Mouse (Mus musculus): ENCODE results near the gene Pon2. TPM values are rescaled to one million over a fixed set of nuclear protein-coding genes. Genes with fewer than 3 reads are reported as not detected.

Pon2 gene
- 24.5 and 27.0 TPM in 2 replicates for polyA plus RNA-seq (2012; ENCODE audit: low replicate concordance)

GRCm38 (mm10) chr6:5298092-5298554 is at the start of gene Pon2:
Gene Pon2, minus strand, starts transcription at chr6:5298455.

GRCm38 (mm10) chr6:5255722-5256451 is 42.4 kb downstream of the Pon2 start, which contains the start of gene Pon3:
Gene Pon3, minus strand, starts transcription at chr6:5256286.

Other genes with a start within 250 kb of the Pon2 start
- not detected in 2 replicates for gene Pon1, start 104.5 kb downstream of the Pon2 start, polyA plus RNA-seq (2012; ENCODE audit: low replicate concordance)
- 0.91 and 0.99 TPM in 2 replicates for gene Pon3, start 42.2 kb downstream of the Pon2 start, polyA plus RNA-seq (2012; ENCODE audit: low replicate concordance)
- not detected in 2 replicates for gene Asb4, start 84.9 kb upstream of the Pon2 start, polyA plus RNA-seq (2012; ENCODE audit: low replicate concordance)
- not detected in 2 replicates for gene Pdk4, start 197.9 kb upstream of the Pon2 start, polyA plus RNA-seq (2012; ENCODE audit: low replicate concordance)

Data from hematopoietic multipotent progenitor cell, adult 10-12 weeks (in vitro differentiated cells).